Mouse (Mus musculus) intestine, embryonic 15.5 days (tissue): ENCODE measurements at regions not wholly inside any gene's neighbourhood (a gene's known extent, or its start where the extent isn't known, plus 50 kb on each side); places are given as distances from the start of the nearest gene placed in this dataset.

ENCODE experiments used
- ATAC-seq: fragments of 200-750 bp; cut with Nextera tagmentation; 2 replicates; pipeline ENCODE4 v1.8.0; 2017; ENCODE audit warnings: moderate TSS enrichment, moderate library complexity
- H3K27ac ChIP-seq: fragments of 300-500 bp; sonication (generic); 2 replicates; pipeline ENCODE4 v1.5.1; 2015; ENCODE audit warnings: mild to moderate bottlenecking, inconsistent platforms
- H3K27me3 ChIP-seq: fragments of 300-500 bp; sonication (generic); replicated peaks from 2 replicates; pipeline ENCODE4 v1.6.1; 2015; ENCODE audit warnings: inconsistent platforms
- H3K36me3 ChIP-seq: fragments of 300-500 bp; sonication (generic); 2 replicates; pipeline ENCODE4 v1.6.1; 2015; ENCODE audit warnings: inconsistent platforms
- H3K4me1 ChIP-seq: fragments of 300-500 bp; sonication (generic); replicated peaks from 2 replicates; pipeline ENCODE4 v1.6.1; 2015; ENCODE audit warnings: inconsistent platforms
- H3K4me2 ChIP-seq: fragments of 300-500 bp; sonication (generic); replicated peaks from 2 replicates; pipeline ENCODE4 v1.6.1; 2015; ENCODE audit warnings: mild to moderate bottlenecking, inconsistent platforms
- H3K4me3 ChIP-seq: fragments of 300-500 bp; sonication (generic); replicated peaks from 2 replicates; pipeline ENCODE4 v1.5.1; 2015; ENCODE audit warnings: inconsistent platforms
- H3K9ac ChIP-seq: fragments of 300-500 bp; sonication (generic); 2 replicates; pipeline ENCODE4 v1.6.1; 2015; ENCODE audit warnings: inconsistent platforms
- H3K9me3 ChIP-seq: fragments of 300-500 bp; sonication (generic); 2 replicates; pipeline ENCODE4 v1.6.1; 2016; ENCODE audit warnings: inconsistent platforms
- WGBS: fragments of 180-500 bp; shearing (Covaris S2); methylation state at CpG from one replicate; pipeline ENCODE4 v1.1.7; 2015; 5-methylcytosine and 5-hydroxymethylcytosine counted together

DNA sequence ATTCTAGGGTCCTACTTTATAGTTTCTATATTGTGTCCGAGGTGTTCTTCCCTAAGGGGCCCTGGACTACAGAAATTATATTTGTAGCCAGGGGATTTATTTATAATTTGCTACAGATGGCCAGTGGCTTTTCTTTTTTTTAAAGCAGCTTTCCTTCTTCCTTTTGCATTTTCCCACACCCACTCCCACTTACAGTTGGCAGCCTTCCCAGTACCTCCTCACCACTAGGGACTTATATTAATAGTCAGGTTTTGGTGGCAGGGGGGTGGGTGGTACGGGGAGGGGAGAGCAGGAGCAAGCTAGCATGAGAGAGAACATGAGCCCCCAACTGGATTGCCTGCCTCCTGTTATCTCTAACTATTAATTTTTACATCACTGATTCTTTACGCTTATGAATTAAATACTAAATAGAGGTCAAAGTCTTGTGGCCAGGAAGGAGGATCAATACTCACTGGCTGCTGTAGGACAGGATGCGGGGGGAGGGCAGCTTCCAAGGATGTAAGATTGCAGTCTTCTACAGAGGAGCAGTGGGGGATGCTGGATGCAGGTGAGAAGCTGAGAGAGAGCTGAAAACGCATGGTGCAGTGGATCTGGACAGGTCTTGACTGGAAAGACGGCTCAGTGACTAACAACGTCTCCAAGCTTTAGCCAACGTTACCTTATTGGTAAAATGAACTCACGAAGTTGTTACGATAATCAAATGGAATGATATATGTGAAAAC, 202.6 kb downstream of the Kcnrg start:
- Histone ChIP-seq H3K27ac (no peak overlapping the region), H3K27me3 (no peaks in the 10 kb centered on the region), H3K36me3 (no peaks in the 10 kb centered on the region), H3K4me2 (no peak overlapping the region), H3K9me3 (no peaks in the 10 kb centered on the region), H3K4me1 (0 out of 2 replicates have a peak, but pooled peaks cover 6% of the 10 kb centered on the region), H3K4me3 (no peak overlapping the region), H3K9ac (no peak overlapping the region)
- ATAC-seq: no peak
- WGBS: 62% methylated on average over 10 of the region's 10 CpGs

DNA sequence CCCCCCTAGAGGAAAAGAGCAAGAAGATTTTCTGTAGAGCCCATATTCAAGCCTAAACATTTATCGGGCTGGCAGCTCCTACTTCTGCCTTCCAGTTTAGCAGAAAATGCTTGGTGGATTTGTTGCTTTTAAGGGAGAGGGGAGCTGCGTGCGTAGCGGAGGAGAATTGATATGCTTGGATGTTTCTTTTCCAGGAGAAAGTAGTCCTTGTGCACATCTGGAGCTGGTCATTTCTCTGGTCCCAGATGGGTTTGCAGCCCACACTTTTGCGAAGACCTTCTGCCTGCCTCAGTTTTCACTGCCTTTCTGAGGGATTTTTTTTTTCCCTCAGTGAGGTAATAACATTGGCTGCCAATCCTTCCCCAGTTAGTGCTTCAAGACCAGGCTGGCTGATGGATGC, 203.6 kb downstream of the Kcnrg start:
- 0 out of 2 replicates have a peak, but pooled peaks cover 6% of the 10 kb centered on the region for H3K4me1 ChIP-seq
- no peak for ATAC-seq
- H3K9ac ChIP-seq: no peak overlapping the region
- H3K27me3 ChIP-seq: no peaks in the 10 kb centered on the region
- H3K4me3 ChIP-seq: no peak overlapping the region
- H3K27ac ChIP-seq: no peak overlapping the region
- H3K9me3 ChIP-seq: no peaks in the 10 kb centered on the region
- H3K36me3 ChIP-seq: no peaks in the 10 kb centered on the region
- WGBS: 47% methylated on average over 5 of the region's 5 CpGs
- no peak overlapping the region for H3K4me2 ChIP-seq

DNA sequence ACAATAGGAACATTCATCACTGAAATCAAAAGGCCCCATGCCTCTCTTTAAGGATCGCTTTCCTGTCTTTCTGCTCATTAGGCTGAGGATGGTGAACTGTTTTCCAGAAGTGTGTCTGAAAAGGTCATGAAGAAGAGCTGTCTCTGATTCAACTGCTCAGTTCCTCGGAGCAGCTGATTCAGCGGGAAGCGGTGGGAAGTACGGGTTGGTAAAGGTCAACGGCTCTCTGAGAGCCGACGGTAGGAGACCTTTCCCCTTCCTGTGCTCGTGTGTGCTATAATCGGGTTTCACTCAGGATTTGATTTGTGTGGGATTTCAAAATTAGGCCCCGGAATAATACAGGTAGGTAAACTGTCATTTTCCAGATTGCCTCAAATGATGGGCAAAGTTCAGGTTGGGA, 210.5 kb downstream of the Kcnrg start:
- no peaks in the 10 kb centered on the region for H3K9me3 ChIP-seq
- no peak for ATAC-seq
- no peak overlapping the region for H3K9ac ChIP-seq
- no peak overlapping the region for H3K4me3 ChIP-seq
- H3K27me3 ChIP-seq: no peaks in the 10 kb centered on the region
- H3K4me1 ChIP-seq: no peaks in the 10 kb centered on the region
- H3K36me3 ChIP-seq: no peaks in the 10 kb centered on the region
- WGBS: 60% methylated on average over 11 of the region's 11 CpGs
- H3K4me2 ChIP-seq: no peak overlapping the region
- H3K27ac ChIP-seq: no peak overlapping the region

DNA sequence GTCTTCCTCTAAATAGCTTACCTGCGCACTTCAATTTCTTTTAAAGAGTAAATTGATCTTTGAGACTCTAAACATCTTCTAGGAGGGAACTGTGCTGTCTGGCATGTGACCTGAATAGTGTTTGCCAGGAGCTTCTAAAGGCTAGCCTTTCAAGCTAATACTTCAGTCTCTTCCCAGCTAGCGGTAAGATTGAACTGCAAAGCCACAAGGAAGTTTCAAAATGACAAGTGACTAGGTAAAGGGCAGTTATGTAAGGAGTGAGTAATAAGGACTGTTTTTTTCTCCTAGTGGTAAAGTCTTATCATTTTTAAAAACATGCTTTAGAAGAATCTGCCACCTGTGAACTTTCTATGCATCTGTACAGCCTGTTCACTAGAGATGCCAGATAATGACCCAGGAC, 211.1 kb downstream of the Kcnrg start:
- WGBS: 89% methylated on average over 2 of the region's 2 CpGs

GRCm38 (mm10) chr14:61819251-61819650, 212.0 kb downstream of the Kcnrg start:
- H3K4me1 ChIP-seq: no peaks in the 10 kb centered on the region
- H3K27me3 ChIP-seq: no peaks in the 10 kb centered on the region
- H3K4me2 ChIP-seq: no peak overlapping the region
- 70% methylated on average over 2 of the region's 2 CpGs for WGBS
- no peaks in the 10 kb centered on the region for H3K36me3 ChIP-seq
- no peak for ATAC-seq
- H3K27ac ChIP-seq: no peak overlapping the region
- H3K9ac ChIP-seq: no peak overlapping the region
- no peaks in the 10 kb centered on the region for H3K9me3 ChIP-seq
- H3K4me3 ChIP-seq: no peak overlapping the region

More for the DNA sequence above, 211.1 kb downstream of the Kcnrg start:
- H3K9me3 ChIP-seq: no peaks in the 10 kb centered on the region
- no peak overlapping the region for H3K4me2 ChIP-seq
- H3K36me3 ChIP-seq: no peaks in the 10 kb centered on the region
- no peaks in the 10 kb centered on the region for H3K27me3 ChIP-seq
- no peaks in the 10 kb centered on the region for H3K4me1 ChIP-seq
- no peak overlapping the region for H3K27ac ChIP-seq
- ATAC-seq: no peak
- no peak overlapping the region for H3K4me3 ChIP-seq
- no peak overlapping the region for H3K9ac ChIP-seq

DNA sequence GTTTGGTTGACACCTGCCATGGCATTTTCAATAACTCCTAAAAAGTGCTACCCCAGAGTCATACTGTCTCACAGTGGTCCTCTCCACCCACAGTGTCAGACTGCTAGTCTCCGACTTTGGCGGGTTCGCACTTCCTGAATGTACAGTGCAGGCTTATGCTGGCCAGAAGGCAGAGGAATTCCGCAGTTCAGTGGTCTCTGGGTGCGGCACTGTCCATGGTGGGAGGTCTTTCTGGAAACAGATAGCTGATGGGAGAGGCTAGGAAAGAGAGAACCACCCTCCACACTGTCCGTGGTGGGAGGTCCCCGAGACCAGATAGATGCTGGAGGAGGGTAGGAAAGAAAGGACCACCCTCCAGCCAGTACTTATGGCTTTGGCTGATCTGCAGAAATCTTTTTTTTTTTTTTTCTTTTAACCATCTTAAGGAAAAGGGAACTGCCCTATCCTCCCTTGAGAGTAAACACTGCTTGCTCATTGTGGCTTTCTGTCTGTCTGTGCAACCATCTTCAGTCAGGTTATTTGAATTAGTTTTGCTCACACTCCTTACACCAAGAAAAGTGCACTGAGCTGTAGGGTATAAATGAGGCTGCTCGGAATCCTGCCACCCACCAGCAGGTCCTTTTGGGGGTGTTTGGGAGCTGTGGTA, 227.2 kb downstream of the Kcnrg start:
- Histone ChIP-seq H3K27ac (0 out of 2 replicates have a peak overlapping the region, but pooled peaks have one; percentile 48), H3K4me2 (0 out of 2 replicates have a peak overlapping the region, but pooled peaks have one; percentile 2), H3K27me3 (no peaks in the 10 kb centered on the region), H3K9ac (no peak overlapping the region), H3K4me1 (0 out of 2 replicates have a peak, but pooled peaks cover 11% of the 10 kb centered on the region), H3K9me3 (no peaks in the 10 kb centered on the region), H3K4me3 (no peak overlapping the region), H3K36me3 (no peaks in the 10 kb centered on the region)
- peak; percentile 66; the same call in 1 of the 2 replicates for ATAC-seq
- 43% methylated on average over 8 of the region's 8 CpGs for WGBS

GRCm38 (mm10) chr14:61835729-61836128, 228.5 kb downstream of the Kcnrg start:
- no peak overlapping the region for H3K27ac ChIP-seq
- ATAC-seq: no peak
- no peaks in the 10 kb centered on the region for H3K9me3 ChIP-seq
- H3K4me3 ChIP-seq: no peak overlapping the region
- no peaks in the 10 kb centered on the region for H3K27me3 ChIP-seq
- no peaks in the 10 kb centered on the region for H3K36me3 ChIP-seq
- no peak overlapping the region for H3K9ac ChIP-seq
- H3K4me2 ChIP-seq: no peak overlapping the region
- 32% methylated on average over 6 of the region's 6 CpGs for WGBS
- H3K4me1 ChIP-seq: 0 out of 2 replicates have a peak, but pooled peaks cover 7% of the 10 kb centered on the region

- WGBS: 63% methylated on average over 6 of the region's 6 CpGs
- no peak overlapping the region for H3K27ac ChIP-seq
Measured at GRCm38 (mm10) chr14:61836231-61836630, 229.0 kb downstream of the Kcnrg start.

DNA sequence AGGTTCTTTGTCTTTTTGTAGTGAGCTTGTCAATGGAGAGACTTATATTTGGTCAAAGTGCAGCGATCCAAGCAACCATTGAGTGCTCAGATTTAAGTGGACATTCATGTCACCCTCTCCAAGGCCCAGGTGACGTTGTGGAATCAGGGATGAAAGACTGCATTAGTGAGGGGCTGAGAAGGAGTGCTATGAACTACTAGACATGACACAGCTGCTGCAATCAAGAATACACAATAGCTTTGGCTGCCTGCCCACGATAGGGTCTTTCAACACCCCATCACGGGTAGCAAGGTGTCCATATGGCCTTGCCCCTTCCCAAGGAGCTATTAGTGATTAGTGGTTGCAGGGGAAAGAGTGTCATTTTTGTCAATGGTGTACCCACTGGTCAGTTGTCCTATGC, 229.7 kb downstream of the Kcnrg start:
- Histone ChIP-seq H3K4me3 (no peak overlapping the region), H3K36me3 (no peaks in the 10 kb centered on the region), H3K27me3 (no peaks in the 10 kb centered on the region), H3K9me3 (no peaks in the 10 kb centered on the region), H3K9ac (no peak overlapping the region), H3K27ac (no peak overlapping the region), H3K4me1 (0 out of 2 replicates have a peak, but pooled peaks cover 7% of the 10 kb centered on the region), H3K4me2 (no peak overlapping the region)
- 63% methylated on average over 4 of the region's 4 CpGs for WGBS
- no peak for ATAC-seq

More at GRCm38 (mm10) chr14:61836231-61836630, 229.0 kb downstream of the Kcnrg start:
- no peak overlapping the region for H3K4me2 ChIP-seq
- 0 out of 2 replicates have a peak, but pooled peaks cover 7% of the 10 kb centered on the region for H3K4me1 ChIP-seq
- H3K9me3 ChIP-seq: no peaks in the 10 kb centered on the region
- no peak overlapping the region for H3K9ac ChIP-seq
- H3K27me3 ChIP-seq: no peaks in the 10 kb centered on the region
- no peak overlapping the region for H3K4me3 ChIP-seq
- no peak for ATAC-seq
- H3K36me3 ChIP-seq: no peaks in the 10 kb centered on the region

DNA sequence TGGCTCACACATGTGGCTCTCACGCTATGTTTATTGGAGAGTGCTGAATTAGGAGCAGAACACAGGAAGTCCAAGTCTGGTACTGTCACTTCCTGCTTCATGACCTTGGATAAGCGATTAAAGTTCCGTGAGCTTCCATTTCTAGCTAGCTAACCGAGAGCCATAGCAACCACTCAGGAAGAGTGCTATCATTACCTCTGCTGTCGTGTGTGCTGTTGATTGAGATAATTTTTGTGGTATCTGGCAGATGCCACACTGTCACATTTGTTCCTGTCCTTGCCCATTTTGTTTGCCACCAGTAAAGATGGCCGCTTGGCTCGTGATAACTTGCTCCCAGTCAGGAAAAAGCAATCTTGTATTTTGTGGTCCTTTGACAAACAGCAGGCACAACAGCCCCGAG, 230.6 kb downstream of the Kcnrg start:
- H3K4me3 ChIP-seq: no peak overlapping the region
- H3K9me3 ChIP-seq: no peaks in the 10 kb centered on the region
- no peak overlapping the region for H3K27ac ChIP-seq
- 63% methylated on average over 8 of the region's 8 CpGs for WGBS
- no peak for ATAC-seq
- H3K9ac ChIP-seq: no peak overlapping the region
- 0 out of 2 replicates have a peak, but pooled peaks cover 7% of the 10 kb centered on the region for H3K4me1 ChIP-seq
- no peak overlapping the region for H3K4me2 ChIP-seq
- no peaks in the 10 kb centered on the region for H3K27me3 ChIP-seq
- H3K36me3 ChIP-seq: no peaks in the 10 kb centered on the region

DNA sequence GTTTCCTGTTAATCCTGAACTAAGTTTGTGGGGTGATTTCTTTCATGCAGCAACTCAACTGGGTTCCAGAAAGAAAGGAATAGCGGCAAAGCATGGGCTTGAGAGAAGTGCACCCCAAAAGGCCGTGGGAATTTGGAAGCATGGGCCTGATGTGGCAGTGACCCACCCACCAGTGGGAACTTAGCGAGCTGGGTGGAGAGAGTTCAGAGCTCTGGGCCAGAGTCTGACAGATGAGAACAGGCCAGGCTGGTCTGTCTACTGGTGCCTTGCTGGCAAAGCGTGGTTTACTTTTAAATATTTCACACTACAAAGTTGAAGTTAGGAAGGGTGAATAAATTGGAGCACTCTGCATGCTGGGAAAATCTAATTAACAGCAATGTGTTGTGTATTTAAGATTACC, 235.2 kb downstream of the Kcnrg start:
- H3K9ac ChIP-seq: no peak overlapping the region
- H3K4me3 ChIP-seq: no peak overlapping the region
- WGBS: 84% methylated on average over 4 of the region's 4 CpGs
- no peak overlapping the region for H3K4me2 ChIP-seq
- H3K9me3 ChIP-seq: no peaks in the 10 kb centered on the region
- ATAC-seq: no peak
- H3K4me1 ChIP-seq: no peaks in the 10 kb centered on the region
- no peaks in the 10 kb centered on the region for H3K36me3 ChIP-seq
- H3K27me3 ChIP-seq: no peaks in the 10 kb centered on the region
- H3K27ac ChIP-seq: no peak overlapping the region

DNA sequence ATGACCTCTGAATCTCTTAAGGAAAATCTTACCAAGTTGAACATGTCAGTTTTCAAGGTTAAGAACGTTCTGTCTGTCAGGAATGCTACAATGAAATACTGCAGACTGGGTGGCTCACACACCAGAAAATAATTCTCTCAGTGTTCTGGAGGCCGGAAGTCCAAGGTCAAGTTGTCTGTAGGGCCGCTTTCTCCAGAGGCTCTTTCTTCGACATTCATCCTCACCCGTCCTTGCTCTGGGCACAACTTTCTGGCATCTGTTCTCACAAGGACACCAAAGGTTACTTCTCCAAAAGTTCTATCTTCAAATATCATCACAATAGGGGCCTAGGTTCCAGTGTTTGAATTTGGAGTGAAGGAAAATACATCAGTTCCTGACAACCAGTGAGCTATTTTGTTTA, 239.2 kb downstream of the Kcnrg start:
- Histone ChIP-seq H3K27ac (no peak overlapping the region), H3K9ac (no peak overlapping the region), H3K4me1 (no peaks in the 10 kb centered on the region), H3K4me3 (no peak overlapping the region), H3K4me2 (no peak overlapping the region), H3K27me3 (no peaks in the 10 kb centered on the region), H3K9me3 (no peaks in the 10 kb centered on the region), H3K36me3 (no peaks in the 10 kb centered on the region)
- ATAC-seq: no peak
- 52% methylated on average over 5 of the region's 5 CpGs for WGBS

DNA sequence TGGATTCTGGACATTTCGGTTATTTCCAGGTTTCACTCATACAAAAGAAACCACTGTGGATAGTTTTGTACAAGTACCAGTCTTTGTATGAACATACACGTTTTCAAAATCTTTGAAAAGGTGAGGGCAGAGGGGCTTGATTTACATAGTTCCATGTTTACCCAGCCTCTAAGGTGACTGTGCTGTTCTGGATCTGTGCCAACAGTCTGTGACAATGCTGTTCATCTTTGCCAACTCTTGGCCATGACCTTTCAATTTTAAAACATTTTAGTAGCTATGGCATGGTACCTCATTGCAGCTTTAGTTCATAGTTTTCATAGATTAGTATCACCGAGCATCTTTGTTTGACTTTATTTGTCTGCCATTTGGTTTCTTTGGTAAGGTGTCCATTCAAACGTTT, 243.0 kb downstream of the Kcnrg start:
- no peaks in the 10 kb centered on the region for H3K27me3 ChIP-seq
- no peaks in the 10 kb centered on the region for H3K36me3 ChIP-seq
- no peak overlapping the region for H3K4me3 ChIP-seq
- no peak for ATAC-seq
- H3K27ac ChIP-seq: no peak overlapping the region
- no peak overlapping the region for H3K4me2 ChIP-seq
- H3K9ac ChIP-seq: no peak overlapping the region
- WGBS: 80% methylated on average over 4 of the region's 4 CpGs
- H3K9me3 ChIP-seq: no peaks in the 10 kb centered on the region
- H3K4me1 ChIP-seq: no peaks in the 10 kb centered on the region
